Mouse (Mus musculus): ENCODE results near the gene 9930021J03Rik. TPM values are rescaled to one million over a fixed set of nuclear protein-coding genes. Genes with fewer than 3 reads are reported as not detected.

The 9930021J03Rik gene
- polyA plus RNA-seq, 1 experiment from 2014 or later = 7.1 TPM

GRCm38 (mm10) chr19:29675562-29676078 is 130.2 kb downstream of the 9930021J03Rik start:
- no peak for DNase-seq
- Histone ChIP-seq H3K27ac (ENCODE audit: low read depth) (no peak overlapping the region), H3K9me3 (ENCODE audit: low read depth, low read length) (no peaks in the 10 kb centered on the region), H3K4me1 (ENCODE audit: insufficient read depth) (no peaks in the 10 kb centered on the region), H3K4me2 (no peak overlapping the region), H3K4me3 (ENCODE audit: low read depth, low read length) (no peak overlapping the region), H3K27me3 (ENCODE audit: insufficient read depth, low read length) (peaks cover 30% of the 10 kb centered on the region), H3K9ac (no peak overlapping the region), H3K36me3 (ENCODE audit: insufficient read depth) (no peaks in the 10 kb centered on the region)
- ATAC-seq (ENCODE audit: insufficient read depth) = no peak
- TF ChIP-seq CTCF (IDR thresholded peaks at IDR 0.05; ENCODE audit: low read depth) = no peak
- WGBS = 47% methylated on average over 9 of the region's 9 CpGs

DNA sequence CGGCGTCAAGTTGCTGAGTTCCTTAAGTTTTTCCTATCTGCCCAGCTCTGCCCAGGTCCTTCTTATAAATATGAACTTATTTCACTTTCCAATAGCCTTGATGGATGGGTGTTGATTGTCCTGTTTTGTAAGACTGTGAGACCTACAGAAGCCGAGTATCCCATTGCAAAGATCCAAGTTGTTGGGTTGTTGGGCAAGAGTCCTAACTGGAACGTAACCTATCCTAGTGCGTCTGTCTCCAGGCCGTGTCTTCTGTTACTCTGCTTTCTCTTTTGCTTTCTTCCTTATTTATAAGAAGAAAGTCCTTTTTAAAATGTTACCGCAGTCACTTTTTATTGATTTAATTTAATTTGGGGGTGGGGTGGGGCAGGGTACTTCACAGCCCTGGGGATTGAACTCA is 130.8 kb downstream of the 9930021J03Rik start:
- H3K27ac ChIP-seq (ENCODE audit: low read depth) = no peak overlapping the region
- ATAC-seq (ENCODE audit: insufficient read depth) = no peak
- peaks cover 34% of the 10 kb centered on the region for H3K27me3 ChIP-seq (ENCODE audit: insufficient read depth, low read length)
- TF ChIP-seq CTCF (IDR thresholded peaks at IDR 0.05; ENCODE audit: low read depth) = no peak
- 92% methylated on average over 7 of the region's 7 CpGs for WGBS
- H3K9ac ChIP-seq = no peak overlapping the region
- no peaks in the 10 kb centered on the region for H3K4me1 ChIP-seq (ENCODE audit: insufficient read depth)
- H3K4me3 ChIP-seq (ENCODE audit: low read depth, low read length) = no peak overlapping the region
- no peak for DNase-seq
- H3K36me3 ChIP-seq (ENCODE audit: insufficient read depth) = no peaks in the 10 kb centered on the region
- no peak overlapping the region for H3K4me2 ChIP-seq
- H3K9me3 ChIP-seq (ENCODE audit: low read depth, low read length) = no peaks in the 10 kb centered on the region

- H3K9me3 ChIP-seq (ENCODE audit: low read depth, low read length) = no peaks in the 10 kb centered on the region
- no peak overlapping the region for H3K27ac ChIP-seq (ENCODE audit: low read depth)
- no peak for TF ChIP-seq CTCF (IDR thresholded peaks at IDR 0.05; ENCODE audit: low read depth)
- no peak overlapping the region for H3K9ac ChIP-seq
- DNase-seq (no peak), ATAC-seq (ENCODE audit: insufficient read depth) (no peak)
- WGBS = 95% methylated on average over 13 of the region's 13 CpGs
- H3K4me2 ChIP-seq = no peak overlapping the region
- H3K36me3 ChIP-seq (ENCODE audit: insufficient read depth) = no peaks in the 10 kb centered on the region
- no peak overlapping the region for H3K4me3 ChIP-seq (ENCODE audit: low read depth, low read length)
- H3K27me3 ChIP-seq (ENCODE audit: insufficient read depth, low read length) = peaks cover 38% of the 10 kb centered on the region
- H3K4me1 ChIP-seq (ENCODE audit: insufficient read depth) = no peaks in the 10 kb centered on the region
Measured at GRCm38 (mm10) chr19:29672660-29673059, 133.1 kb downstream of the 9930021J03Rik start.

DNA sequence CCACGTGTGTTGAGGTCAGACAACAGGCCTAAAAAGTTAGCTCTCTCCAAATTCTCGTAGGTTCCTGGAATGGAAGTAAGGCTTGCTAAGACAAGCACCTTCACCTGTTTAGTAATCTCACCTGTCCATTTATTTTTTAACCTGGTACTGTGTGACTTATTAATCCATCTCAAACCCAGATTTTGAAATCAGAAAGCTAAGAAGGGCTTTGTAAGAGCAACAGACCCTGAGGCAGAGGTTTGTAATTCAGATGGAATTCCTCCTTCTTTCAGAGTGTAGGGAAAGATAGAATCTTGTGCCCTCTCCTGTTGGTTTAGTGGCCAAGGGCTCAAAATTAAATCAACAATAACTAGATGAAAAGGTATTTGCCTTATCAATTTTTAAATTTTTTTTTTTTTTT is 134.6 kb downstream of the 9930021J03Rik start:
- no peak for TF ChIP-seq CTCF (IDR thresholded peaks at IDR 0.05; ENCODE audit: low read depth)

GRCm38 (mm10) chr19:29670247-29670646 is 135.5 kb downstream of the 9930021J03Rik start:
- peaks cover 43% of the 10 kb centered on the region for H3K27me3 ChIP-seq (ENCODE audit: insufficient read depth, low read length)
- WGBS = 85% methylated on average over 6 of the region's 6 CpGs
- H3K9ac ChIP-seq = no peak overlapping the region
- no peak for TF ChIP-seq CTCF (IDR thresholded peaks at IDR 0.05; ENCODE audit: low read depth)
- no peaks in the 10 kb centered on the region for H3K9me3 ChIP-seq (ENCODE audit: low read depth, low read length)
- no peak overlapping the region for H3K4me2 ChIP-seq
- DNase-seq (no peak), ATAC-seq (ENCODE audit: insufficient read depth) (no peak)
- H3K4me3 ChIP-seq (ENCODE audit: low read depth, low read length) = no peak overlapping the region
- no peak overlapping the region for H3K27ac ChIP-seq (ENCODE audit: low read depth)
- no peaks in the 10 kb centered on the region for H3K36me3 ChIP-seq (ENCODE audit: insufficient read depth)
- no peaks in the 10 kb centered on the region for H3K4me1 ChIP-seq (ENCODE audit: insufficient read depth)

More for the DNA sequence above, 134.6 kb downstream of the 9930021J03Rik start:
- Histone ChIP-seq H3K4me3 (ENCODE audit: low read depth, low read length) (no peak overlapping the region), H3K4me1 (ENCODE audit: insufficient read depth) (no peaks in the 10 kb centered on the region), H3K4me2 (no peak overlapping the region), H3K27ac (ENCODE audit: low read depth) (no peak overlapping the region), H3K27me3 (ENCODE audit: insufficient read depth, low read length) (peaks cover 45% of the 10 kb centered on the region), H3K36me3 (ENCODE audit: insufficient read depth) (no peaks in the 10 kb centered on the region), H3K9me3 (ENCODE audit: low read depth, low read length) (no peaks in the 10 kb centered on the region), H3K9ac (no peak overlapping the region)
- DNase-seq (no peak), ATAC-seq (ENCODE audit: insufficient read depth) (no peak)
- 82% methylated on average over 2 of the region's 2 CpGs for WGBS

DNA sequence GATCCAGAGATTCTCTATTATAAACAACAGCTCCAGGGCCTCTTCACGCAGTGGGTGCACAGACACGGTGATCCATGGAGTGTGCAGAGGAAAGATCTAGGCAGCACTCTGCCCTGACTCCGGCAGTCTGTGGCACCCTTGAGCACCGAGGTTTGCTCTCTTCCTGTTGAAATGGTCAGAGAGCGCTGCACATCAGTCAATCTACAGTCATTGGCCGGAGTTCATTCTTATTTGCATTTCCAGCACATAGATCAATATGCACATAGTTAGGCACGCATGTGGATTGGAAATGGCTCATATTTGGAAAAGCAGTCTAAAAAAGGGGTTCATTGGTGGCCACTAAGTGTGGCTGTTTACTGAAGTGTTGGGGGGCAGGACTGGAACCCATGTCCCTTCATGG is 137.7 kb downstream of the 9930021J03Rik start:
- Histone ChIP-seq H3K4me3 (ENCODE audit: low read depth, low read length) (no peak overlapping the region), H3K4me1 (ENCODE audit: insufficient read depth) (no peaks in the 10 kb centered on the region), H3K9ac (no peak overlapping the region), H3K36me3 (ENCODE audit: insufficient read depth) (no peaks in the 10 kb centered on the region), H3K27ac (ENCODE audit: low read depth) (no peak overlapping the region), H3K27me3 (ENCODE audit: insufficient read depth, low read length) (peaks cover 45% of the 10 kb centered on the region), H3K9me3 (ENCODE audit: low read depth, low read length) (no peaks in the 10 kb centered on the region), H3K4me2 (no peak overlapping the region)
- WGBS = 78% methylated on average over 7 of the region's 7 CpGs
- no peak for TF ChIP-seq CTCF (IDR thresholded peaks at IDR 0.05; ENCODE audit: low read depth)
- DNase-seq (no peak), ATAC-seq (ENCODE audit: insufficient read depth) (no peak)

GRCm38 (mm10) chr19:29666965-29667594 is 138.7 kb downstream of the 9930021J03Rik start:
- Histone ChIP-seq H3K9me3 (ENCODE audit: low read depth, low read length) (no peaks in the 10 kb centered on the region), H3K27me3 (ENCODE audit: insufficient read depth, low read length) (peaks cover 39% of the 10 kb centered on the region), H3K27ac (ENCODE audit: low read depth) (no peak overlapping the region), H3K36me3 (ENCODE audit: insufficient read depth) (no peaks in the 10 kb centered on the region), H3K4me3 (ENCODE audit: low read depth, low read length) (no peak overlapping the region), H3K4me2 (no peak overlapping the region), H3K9ac (no peak overlapping the region), H3K4me1 (ENCODE audit: insufficient read depth) (no peaks in the 10 kb centered on the region)
- 56% methylated on average over 5 of the region's 5 CpGs for WGBS
- no peak for TF ChIP-seq CTCF (IDR thresholded peaks at IDR 0.05; ENCODE audit: low read depth)
- ATAC-seq (ENCODE audit: insufficient read depth) = no peak
- DNase-seq = no peak
